Mouse (Mus musculus): ENCODE measurements at regions not wholly inside any gene's neighbourhood (a gene's known extent, or its start where the extent isn't known, plus 50 kb on each side); places are given as distances from the start of the nearest gene placed in this dataset.
"Not testable (repeated sequence)": the region's sequence is repeated elsewhere in the genome, so short reads cannot be mapped to it uniquely, and the experiment has no call there.

DNA sequence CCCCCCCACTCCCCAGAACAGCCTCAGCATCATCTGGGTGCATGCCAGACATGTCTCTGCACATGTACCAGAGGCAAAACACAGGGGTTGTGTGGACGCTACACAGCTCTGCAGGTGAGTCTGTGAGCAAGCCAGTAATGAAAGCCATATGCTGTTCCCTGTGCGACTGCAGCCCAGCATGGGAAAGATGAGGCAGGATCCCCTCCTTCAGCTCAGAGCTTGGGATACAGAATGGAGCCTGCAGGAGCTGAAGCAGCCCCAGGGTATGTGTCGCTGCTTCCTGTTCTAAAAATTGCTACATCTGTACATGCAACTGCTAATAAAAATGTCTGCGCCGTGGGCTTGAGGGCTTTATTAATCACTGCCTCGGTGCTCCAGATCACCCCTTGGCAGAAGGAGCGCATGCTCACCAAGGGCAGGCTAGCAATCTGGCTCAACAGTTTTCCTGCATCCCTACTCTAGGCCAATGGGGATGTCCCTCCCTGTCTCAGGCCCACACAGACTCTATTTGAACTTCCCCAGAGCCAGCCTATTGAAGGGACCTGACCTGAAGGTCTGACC, 407.0 kb upstream of the Cdh5 start:
- H3K4me1 ChIP-seq (ENCODE audit: control insufficient read depth, insufficient read depth, low read length): no peaks in the 10 kb centered on the region
- H3K4me3 ChIP-seq (ENCODE audit: low read depth, low read length): no peak overlapping the region
- no peaks in the 10 kb centered on the region for H3K36me3 ChIP-seq (replicated peaks; ENCODE audit: control insufficient read depth, insufficient read depth, low read depth, low read length)
- WGBS: 56% methylated on average over 7 of the region's 7 CpGs
- no peaks in the 10 kb centered on the region for H3K9me3 ChIP-seq (replicated peaks; ENCODE audit: control insufficient read depth, low read length)
- no peak overlapping the region for H3K4me2 ChIP-seq (ENCODE audit: low read depth, low read length)
- H3K27me3 ChIP-seq (ENCODE audit: control insufficient read depth, insufficient read depth, low read length): no peaks in the 10 kb centered on the region
- H3K27ac ChIP-seq (replicated peaks; ENCODE audit: low read depth, low read length): no peak overlapping the region
- H3K9ac ChIP-seq (replicated peaks; ENCODE audit: low read length): no peak overlapping the region
- peak; percentile 74; the same call in 1 of the 2 replicates for ATAC-seq (replicated peaks; ENCODE audit: insufficient number of reproducible peaks, low FRiP score, low TSS enrichment, low read depth)
- peak; percentile 75 for DNase-seq (ENCODE audit: low spot score)

DNA sequence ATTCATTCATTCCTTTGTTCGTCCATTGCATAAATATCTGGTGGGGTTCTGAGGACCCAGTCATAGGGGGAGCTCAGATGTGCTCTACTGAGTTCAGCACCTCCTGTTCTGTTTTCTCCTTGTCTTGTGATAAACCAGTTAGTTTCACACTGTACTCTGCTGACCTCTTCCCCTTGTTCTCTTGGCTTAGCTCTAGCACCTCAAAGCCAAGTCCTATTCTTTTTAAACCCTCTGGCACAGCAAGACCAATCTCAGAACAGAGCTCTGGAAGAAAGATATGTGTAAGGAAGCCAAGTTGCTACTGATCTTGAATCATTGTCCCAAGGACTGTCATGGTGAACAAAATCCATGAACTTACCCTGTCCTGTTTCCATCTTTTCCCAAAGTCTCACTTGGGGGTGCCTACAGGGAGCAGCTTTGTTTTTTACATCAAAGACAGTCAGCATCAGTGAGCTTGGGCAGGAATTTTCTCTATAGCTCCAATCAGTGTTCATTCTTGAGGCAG, 402.4 kb upstream of the Cdh5 start:
- Histone ChIP-seq H3K9ac (replicated peaks; ENCODE audit: low read length) (no peak overlapping the region), H3K4me1 (ENCODE audit: control insufficient read depth, insufficient read depth, low read length) (no peaks in the 10 kb centered on the region), H3K4me3 (ENCODE audit: low read depth, low read length) (no peak overlapping the region), H3K27ac (replicated peaks; ENCODE audit: low read depth, low read length) (no peak overlapping the region), H3K9me3 (replicated peaks; ENCODE audit: control insufficient read depth, low read length) (no peaks in the 10 kb centered on the region), H3K36me3 (replicated peaks; ENCODE audit: control insufficient read depth, insufficient read depth, low read depth, low read length) (no peaks in the 10 kb centered on the region), H3K4me2 (ENCODE audit: low read depth, low read length) (no peak overlapping the region), H3K27me3 (ENCODE audit: control insufficient read depth, insufficient read depth, low read length) (no peaks in the 10 kb centered on the region)
- ATAC-seq (replicated peaks; ENCODE audit: insufficient number of reproducible peaks, low FRiP score, low TSS enrichment, low read depth) (no peak), DNase-seq (ENCODE audit: low spot score) (no peak)
- WGBS: 83% methylated on average over 1 of the region's 1 CpGs

- WGBS: 75% methylated on average over 2 of the region's 2 CpGs
- no peaks in the 10 kb centered on the region for H3K27me3 ChIP-seq (ENCODE audit: control insufficient read depth, insufficient read depth, low read length)
- ATAC-seq (replicated peaks; ENCODE audit: insufficient number of reproducible peaks, low FRiP score, low TSS enrichment, low read depth): no peak
These were observed 399.2 kb upstream of the Cdh5 start for GRCm38 (mm10) chr8:103702236-103702635.

DNA sequence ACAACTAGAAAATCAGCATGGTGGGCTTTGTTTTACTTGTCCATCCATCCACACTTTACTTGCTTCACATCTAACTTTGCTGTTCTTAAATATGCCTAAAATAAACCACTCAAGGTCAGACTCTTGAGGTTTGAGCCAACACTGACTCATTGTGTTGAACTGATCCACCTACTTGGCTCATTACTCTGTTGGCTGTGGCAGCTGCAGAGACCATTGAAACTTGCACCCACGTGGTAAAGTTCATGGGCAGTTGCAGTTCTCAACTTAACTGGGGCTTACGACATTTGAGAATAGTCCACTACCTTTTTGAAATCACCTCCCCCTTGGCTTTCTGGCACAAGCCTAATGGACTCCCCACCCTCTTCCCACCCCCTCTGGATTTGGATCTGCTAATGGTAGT, 395.3 kb upstream of the Cdh5 start:
- H3K4me2 ChIP-seq (ENCODE audit: low read depth, low read length): no peak overlapping the region
- ATAC-seq (replicated peaks; ENCODE audit: insufficient number of reproducible peaks, low FRiP score, low TSS enrichment, low read depth): no peak
- no peaks in the 10 kb centered on the region for H3K36me3 ChIP-seq (replicated peaks; ENCODE audit: control insufficient read depth, insufficient read depth, low read depth, low read length)
- H3K4me3 ChIP-seq (ENCODE audit: low read depth, low read length): no peak overlapping the region
- no peaks in the 10 kb centered on the region for H3K4me1 ChIP-seq (ENCODE audit: control insufficient read depth, insufficient read depth, low read length)
- DNase-seq (ENCODE audit: low spot score): no peak
- H3K27ac ChIP-seq (replicated peaks; ENCODE audit: low read depth, low read length): no peak overlapping the region
- H3K27me3 ChIP-seq (ENCODE audit: control insufficient read depth, insufficient read depth, low read length): no peaks in the 10 kb centered on the region
- no peaks in the 10 kb centered on the region for H3K9me3 ChIP-seq (replicated peaks; ENCODE audit: control insufficient read depth, low read length)
- 87% methylated on average over 2 of the region's 2 CpGs for WGBS
- H3K9ac ChIP-seq (replicated peaks; ENCODE audit: low read length): no peak overlapping the region

More at GRCm38 (mm10) chr8:103702236-103702635, 399.2 kb upstream of the Cdh5 start:
- DNase-seq (ENCODE audit: low spot score): no peak
- no peak overlapping the region for H3K9ac ChIP-seq (replicated peaks; ENCODE audit: low read length)
- no peaks in the 10 kb centered on the region for H3K9me3 ChIP-seq (replicated peaks; ENCODE audit: control insufficient read depth, low read length)
- no peaks in the 10 kb centered on the region for H3K4me1 ChIP-seq (ENCODE audit: control insufficient read depth, insufficient read depth, low read length)
- H3K4me3 ChIP-seq (ENCODE audit: low read depth, low read length): no peak overlapping the region
- H3K4me2 ChIP-seq (ENCODE audit: low read depth, low read length): no peak overlapping the region
- H3K27ac ChIP-seq (replicated peaks; ENCODE audit: low read depth, low read length): no peak overlapping the region
- H3K36me3 ChIP-seq (replicated peaks; ENCODE audit: control insufficient read depth, insufficient read depth, low read depth, low read length): no peaks in the 10 kb centered on the region

GRCm38 (mm10) chr8:103710871-103711270, 390.6 kb upstream of the Cdh5 start:
- not testable (repeated sequence) for H3K4me1 ChIP-seq (ENCODE audit: control insufficient read depth, insufficient read depth, low read length); H3K27ac ChIP-seq (replicated peaks; ENCODE audit: low read depth, low read length); H3K36me3 ChIP-seq (replicated peaks; ENCODE audit: control insufficient read depth, insufficient read depth, low read depth, low read length); H3K9ac ChIP-seq (replicated peaks; ENCODE audit: low read length); DNase-seq (ENCODE audit: low spot score); ATAC-seq (replicated peaks; ENCODE audit: insufficient number of reproducible peaks, low FRiP score, low TSS enrichment, low read depth); H3K27me3 ChIP-seq (ENCODE audit: control insufficient read depth, insufficient read depth, low read length); H3K9me3 ChIP-seq (replicated peaks; ENCODE audit: control insufficient read depth, low read length); H3K4me3 ChIP-seq (ENCODE audit: low read depth, low read length); H3K4me2 ChIP-seq (ENCODE audit: low read depth, low read length)
- 87% methylated on average over 7 of the region's 7 CpGs for WGBS

GRCm38 (mm10) chr8:103717723-103718122, 383.7 kb upstream of the Cdh5 start:
- no peak for DNase-seq (ENCODE audit: low spot score)
- Histone ChIP-seq H3K36me3 (replicated peaks; ENCODE audit: control insufficient read depth, insufficient read depth, low read depth, low read length) (no peaks in the 10 kb centered on the region), H3K4me3 (ENCODE audit: low read depth, low read length) (no peak overlapping the region), H3K4me2 (ENCODE audit: low read depth, low read length) (no peak overlapping the region), H3K9ac (replicated peaks; ENCODE audit: low read length) (no peak overlapping the region), H3K27me3 (ENCODE audit: control insufficient read depth, insufficient read depth, low read length) (no peaks in the 10 kb centered on the region), H3K4me1 (ENCODE audit: control insufficient read depth, insufficient read depth, low read length) (no peaks in the 10 kb centered on the region), H3K9me3 (replicated peaks; ENCODE audit: control insufficient read depth, low read length) (no peaks in the 10 kb centered on the region), H3K27ac (replicated peaks; ENCODE audit: low read depth, low read length) (no peak overlapping the region)
- no peak for ATAC-seq (replicated peaks; ENCODE audit: insufficient number of reproducible peaks, low FRiP score, low TSS enrichment, low read depth)
- WGBS: 77% methylated on average over 4 of the region's 4 CpGs

GRCm38 (mm10) chr8:103733466-103733865, 368.0 kb upstream of the Cdh5 start:
- Histone ChIP-seq H3K4me1 (ENCODE audit: control insufficient read depth, insufficient read depth, low read length) (no peaks in the 10 kb centered on the region), H3K27me3 (ENCODE audit: control insufficient read depth, insufficient read depth, low read length) (no peaks in the 10 kb centered on the region), H3K27ac (replicated peaks; ENCODE audit: low read depth, low read length) (no peak overlapping the region), H3K9ac (replicated peaks; ENCODE audit: low read length) (no peak overlapping the region), H3K9me3 (replicated peaks; ENCODE audit: control insufficient read depth, low read length) (no peaks in the 10 kb centered on the region), H3K4me3 (ENCODE audit: low read depth, low read length) (no peak overlapping the region), H3K36me3 (replicated peaks; ENCODE audit: control insufficient read depth, insufficient read depth, low read depth, low read length) (no peaks in the 10 kb centered on the region), H3K4me2 (ENCODE audit: low read depth, low read length) (no peak overlapping the region)
- 92% methylated on average over 3 of the region's 3 CpGs for WGBS
- DNase-seq (ENCODE audit: low spot score): no peak
- ATAC-seq (replicated peaks; ENCODE audit: insufficient number of reproducible peaks, low FRiP score, low TSS enrichment, low read depth): no peak

DNA sequence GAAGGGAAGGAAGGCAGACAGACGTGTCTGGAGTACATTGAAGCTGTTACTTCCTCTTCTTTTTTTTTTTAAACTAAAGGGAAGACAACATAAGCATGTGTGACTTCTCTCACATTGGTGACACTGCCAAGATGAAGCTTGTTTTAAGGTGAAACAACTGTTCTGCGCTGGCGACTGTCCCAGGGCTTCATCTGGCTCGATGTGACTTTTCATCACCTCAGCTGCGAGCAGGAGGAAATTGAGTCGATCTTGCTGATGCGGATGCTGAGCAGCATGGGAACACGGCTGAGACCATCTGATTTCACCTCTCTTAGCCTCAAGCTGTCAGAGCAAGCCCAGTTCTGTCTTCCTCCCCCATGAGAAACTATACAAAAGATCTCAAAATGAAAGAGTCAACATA, 363.1 kb upstream of the Cdh5 start:
- no peaks in the 10 kb centered on the region for H3K27me3 ChIP-seq (ENCODE audit: control insufficient read depth, insufficient read depth, low read length)
- no peak overlapping the region for H3K27ac ChIP-seq (replicated peaks; ENCODE audit: low read depth, low read length)
- H3K9ac ChIP-seq (replicated peaks; ENCODE audit: low read length): no peak overlapping the region
- H3K4me1 ChIP-seq (ENCODE audit: control insufficient read depth, insufficient read depth, low read length): no peaks in the 10 kb centered on the region
- DNase-seq (ENCODE audit: low spot score): no peak
- 80% methylated on average over 8 of the region's 8 CpGs for WGBS
- no peak overlapping the region for H3K4me3 ChIP-seq (ENCODE audit: low read depth, low read length)
- no peaks in the 10 kb centered on the region for H3K36me3 ChIP-seq (replicated peaks; ENCODE audit: control insufficient read depth, insufficient read depth, low read depth, low read length)
- no peaks in the 10 kb centered on the region for H3K9me3 ChIP-seq (replicated peaks; ENCODE audit: control insufficient read depth, low read length)
- no peak for ATAC-seq (replicated peaks; ENCODE audit: insufficient number of reproducible peaks, low FRiP score, low TSS enrichment, low read depth)
- no peak overlapping the region for H3K4me2 ChIP-seq (ENCODE audit: low read depth, low read length)

All from embryonic facial prominence, embryonic 11.5 days (tissue).